Mouse (Mus musculus): ENCODE results near the gene Tlr2. TPM values are rescaled to one million over a fixed set of nuclear protein-coding genes. Genes with fewer than 3 reads are reported as not detected.
"Not testable (repeated sequence)": the region's sequence is repeated elsewhere in the genome, so short reads cannot be mapped to it uniquely, and the experiment has no call there.

Gene Tlr2
- total and polyA plus RNA-seq, 3 experiments: 0.05 TPM; not detected in 2

- no peak overlapping the region for H3K4me3 ChIP-seq (ENCODE audit: low read depth, low read length)
- no peaks in the 10 kb centered on the region for H3K36me3 ChIP-seq (replicated peaks)
- H3K4me1 ChIP-seq (ENCODE audit: insufficient read depth, low read depth, low read length): no peaks in the 10 kb centered on the region
- ATAC-seq (ENCODE audit: extremely low read depth, insufficient number of reproducible peaks, low FRiP score, poor library complexity, severe bottlenecking) (no peak), DNase-seq (ENCODE audit: low spot score) (no peak)
- no peak for TF ChIP-seq GATA2 (IDR thresholded peaks at IDR 0.05; ENCODE audit: borderline replicate concordance, low read depth, low read length)
- TF ChIP-seq TAL1 (conservative IDR thresholded peaks at IDR 0.05; ENCODE audit: low read depth, low read length): no peak
- no peak for TF ChIP-seq CTCF (IDR thresholded peaks at IDR 0.05; ENCODE audit: low read depth, low read length)
- TF ChIP-seq GATA1 (IDR thresholded peaks at IDR 0.05; ENCODE audit: borderline replicate concordance, low read length): no peak
- no peak for TF ChIP-seq POLR2AphosphoS5 (IDR thresholded peaks at IDR 0.05; ENCODE audit: insufficient replicate concordance, low read depth, low read length)
- H3K9me3 ChIP-seq (replicated peaks): no peaks in the 10 kb centered on the region
- H3K27me3 ChIP-seq (ENCODE audit: insufficient read depth, low read length): peaks cover 2% of the 10 kb centered on the region; the same call in 1 of the 2 replicates
Observed at GRCm38 (mm10) chr3:83869776-83870175, 28.2 kb upstream of the Tlr2 start.

GRCm38 (mm10) chr3:83867026-83867425, 25.5 kb upstream of the Tlr2 start:
- H3K4me3 ChIP-seq (ENCODE audit: low read depth, low read length); H3K9me3 ChIP-seq (replicated peaks); H3K36me3 ChIP-seq (replicated peaks); ATAC-seq (ENCODE audit: extremely low read depth, insufficient number of reproducible peaks, low FRiP score, poor library complexity, severe bottlenecking); DNase-seq (ENCODE audit: low spot score); H3K4me1 ChIP-seq (ENCODE audit: insufficient read depth, low read depth, low read length); H3K27me3 ChIP-seq (ENCODE audit: insufficient read depth, low read length): not testable (repeated sequence)

GRCm38 (mm10) chr3:83865216-83865615, 23.6 kb upstream of the Tlr2 start:
- H3K36me3 ChIP-seq (replicated peaks): no peaks in the 10 kb centered on the region
- TF ChIP-seq POLR2AphosphoS5 (IDR thresholded peaks at IDR 0.05; ENCODE audit: insufficient replicate concordance, low read depth, low read length) (no peak), CTCF (IDR thresholded peaks at IDR 0.05; ENCODE audit: low read depth, low read length) (no peak), GATA1 (IDR thresholded peaks at IDR 0.05; ENCODE audit: borderline replicate concordance, low read length) (no peak), TAL1 (conservative IDR thresholded peaks at IDR 0.05; ENCODE audit: low read depth, low read length) (no peak), GATA2 (IDR thresholded peaks at IDR 0.05; ENCODE audit: borderline replicate concordance, low read depth, low read length) (no peak)
- no peak for ATAC-seq (ENCODE audit: extremely low read depth, insufficient number of reproducible peaks, low FRiP score, poor library complexity, severe bottlenecking)
- no peak for DNase-seq (ENCODE audit: low spot score)
- no peaks in the 10 kb centered on the region for H3K9me3 ChIP-seq (replicated peaks)
- no peaks in the 10 kb centered on the region for H3K4me1 ChIP-seq (ENCODE audit: insufficient read depth, low read depth, low read length)
- peaks cover 5% of the 10 kb centered on the region; the same call in 1 of the 2 replicates for H3K27me3 ChIP-seq (ENCODE audit: insufficient read depth, low read length)
- H3K4me3 ChIP-seq (ENCODE audit: low read depth, low read length): no peak overlapping the region

GRCm38 (mm10) chr3:83864064-83864548, 22.5 kb upstream of the Tlr2 start:
- peaks cover 5% of the 10 kb centered on the region; the same call in 1 of the 2 replicates for H3K27me3 ChIP-seq (ENCODE audit: insufficient read depth, low read length)
- no peak overlapping the region for H3K4me3 ChIP-seq (ENCODE audit: low read depth, low read length)
- no peaks in the 10 kb centered on the region for H3K9me3 ChIP-seq (replicated peaks)
- DNase-seq (ENCODE audit: low spot score) (no peak), ATAC-seq (ENCODE audit: extremely low read depth, insufficient number of reproducible peaks, low FRiP score, poor library complexity, severe bottlenecking) (no peak)
- TF ChIP-seq GATA2 (IDR thresholded peaks at IDR 0.05; ENCODE audit: borderline replicate concordance, low read depth, low read length) (no peak), TAL1 (conservative IDR thresholded peaks at IDR 0.05; ENCODE audit: low read depth, low read length) (no peak), POLR2AphosphoS5 (IDR thresholded peaks at IDR 0.05; ENCODE audit: insufficient replicate concordance, low read depth, low read length) (no peak), CTCF (IDR thresholded peaks at IDR 0.05; ENCODE audit: low read depth, low read length) (no peak), GATA1 (IDR thresholded peaks at IDR 0.05; ENCODE audit: borderline replicate concordance, low read length) (no peak)
- H3K4me1 ChIP-seq (ENCODE audit: insufficient read depth, low read depth, low read length): no peaks in the 10 kb centered on the region
- no peaks in the 10 kb centered on the region for H3K36me3 ChIP-seq (replicated peaks)

DNA sequence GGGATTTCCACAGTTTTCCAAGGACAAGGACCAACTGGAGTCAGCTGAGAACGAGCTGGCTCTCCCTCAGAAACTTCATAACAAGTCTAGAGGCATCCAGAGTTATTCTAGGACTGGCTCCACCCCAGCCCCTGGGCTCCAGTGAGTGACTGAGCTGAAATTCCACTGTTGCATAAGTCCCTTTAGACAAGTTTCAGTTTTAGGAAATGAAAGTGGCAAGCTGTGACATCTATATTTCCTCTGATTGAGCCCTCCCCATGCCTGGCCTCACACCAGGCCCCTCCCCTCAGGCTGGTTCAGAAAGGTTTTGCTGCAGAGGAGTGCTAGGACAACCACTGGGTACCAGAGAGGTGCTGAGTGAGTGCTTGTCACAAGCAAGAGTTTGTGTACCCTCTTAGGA, 21.4 kb upstream of the Tlr2 start:
- peaks cover 5% of the 10 kb centered on the region; the same call in 1 of the 2 replicates for H3K27me3 ChIP-seq (ENCODE audit: insufficient read depth, low read length)
- TF ChIP-seq GATA2 (IDR thresholded peaks at IDR 0.05; ENCODE audit: borderline replicate concordance, low read depth, low read length): no peak
- TF ChIP-seq POLR2AphosphoS5 (IDR thresholded peaks at IDR 0.05; ENCODE audit: insufficient replicate concordance, low read depth, low read length): no peak
- TF ChIP-seq GATA1 (IDR thresholded peaks at IDR 0.05; ENCODE audit: borderline replicate concordance, low read length): no peak
- TF ChIP-seq TAL1 (conservative IDR thresholded peaks at IDR 0.05; ENCODE audit: low read depth, low read length): no peak
- TF ChIP-seq CTCF (IDR thresholded peaks at IDR 0.05; ENCODE audit: low read depth, low read length): no peak
- no peaks in the 10 kb centered on the region for H3K36me3 ChIP-seq (replicated peaks)
- H3K9me3 ChIP-seq (replicated peaks): no peaks in the 10 kb centered on the region
- ATAC-seq (ENCODE audit: extremely low read depth, insufficient number of reproducible peaks, low FRiP score, poor library complexity, severe bottlenecking) (no peak), DNase-seq (ENCODE audit: low spot score) (no peak)
- H3K4me1 ChIP-seq (ENCODE audit: insufficient read depth, low read depth, low read length): no peaks in the 10 kb centered on the region
- no peak overlapping the region for H3K4me3 ChIP-seq (ENCODE audit: low read depth, low read length)

- Histone ChIP-seq H3K36me3 (replicated peaks) (no peaks in the 10 kb centered on the region), H3K9me3 (replicated peaks) (no peaks in the 10 kb centered on the region), H3K4me3 (ENCODE audit: low read depth, low read length) (no peak overlapping the region), H3K4me1 (ENCODE audit: insufficient read depth, low read depth, low read length) (no peaks in the 10 kb centered on the region), H3K27me3 (ENCODE audit: insufficient read depth, low read length) (peaks cover 2% of the 10 kb centered on the region; the same call in 1 of the 2 replicates)
- ATAC-seq (ENCODE audit: extremely low read depth, insufficient number of reproducible peaks, low FRiP score, poor library complexity, severe bottlenecking) (no peak), DNase-seq (ENCODE audit: low spot score) (no peak)
- TF ChIP-seq CTCF (IDR thresholded peaks at IDR 0.05; ENCODE audit: low read depth, low read length) (no peak), GATA2 (IDR thresholded peaks at IDR 0.05; ENCODE audit: borderline replicate concordance, low read depth, low read length) (no peak), TAL1 (conservative IDR thresholded peaks at IDR 0.05; ENCODE audit: low read depth, low read length) (no peak), POLR2AphosphoS5 (IDR thresholded peaks at IDR 0.05; ENCODE audit: insufficient replicate concordance, low read depth, low read length) (no peak), GATA1 (IDR thresholded peaks at IDR 0.05; ENCODE audit: borderline replicate concordance, low read length) (no peak)
Observed at GRCm38 (mm10) chr3:83859595-83859994, 18.0 kb upstream of the Tlr2 start.
